Mouse (Mus musculus) liver, embryonic 11.5 days (tissue): ENCODE results near the gene Dlg2. TPM values are rescaled to one million over a fixed set of nuclear protein-coding genes. Genes with fewer than 3 reads are reported as not detected.

Experiments used
- ATAC-seq: fragments of 200-750 bp; cut with Nextera tagmentation; replicated peaks from 2 replicates; pipeline ENCODE4 v1.8.0; 2017; ENCODE audit warnings: moderate number of reproducible peaks, mild to moderate bottlenecking, moderate TSS enrichment, moderate library complexity; ENCODE audit not compliant: low FRiP score
- DNase-seq: peaks from one replicate; pipeline ENCODE4 v3.0.0-alpha.2; 2017; ENCODE audit warnings: low spot score
- H3K27ac ChIP-seq: fragments of 300-500 bp; sonication (generic); 2 replicates; pipeline ENCODE4 v1.5.1; 2014; ENCODE audit warnings: mild to moderate bottlenecking, low read depth, low read length, control low read depth
- H3K27me3 ChIP-seq: fragments of 300-500 bp; sonication (generic); replicated peaks from 2 replicates; pipeline ENCODE4 v1.6.1; 2014; ENCODE audit warnings: low read length, mixed read lengths; ENCODE audit not compliant: control insufficient read depth, insufficient read depth
- H3K36me3 ChIP-seq: fragments of 300-500 bp; sonication (generic); 2 replicates; pipeline ENCODE4 v1.6.1; 2014; ENCODE audit warnings: mild to moderate bottlenecking, low read length, moderate library complexity, mixed read lengths; ENCODE audit not compliant: control insufficient read depth, insufficient read depth
- H3K4me1 ChIP-seq: fragments of 300-500 bp; sonication (generic); replicated peaks from 2 replicates; pipeline ENCODE4 v1.6.1; 2014; ENCODE audit warnings: low read length, mixed read lengths; ENCODE audit not compliant: control insufficient read depth, insufficient read depth
- H3K4me2 ChIP-seq: fragments of 300-500 bp; sonication (generic); 2 replicates; pipeline ENCODE4 v1.6.1; 2014; ENCODE audit warnings: mild to moderate bottlenecking, control low read depth, moderate library complexity
- H3K4me3 ChIP-seq: fragments of 300-500 bp; sonication (generic); 2 replicates; pipeline ENCODE4 v1.5.1; 2014; ENCODE audit warnings: low read depth, low read length, control low read depth
- H3K9ac ChIP-seq: fragments of 300-500 bp; sonication (generic); 2 replicates; pipeline ENCODE4 v1.6.1; 2014; ENCODE audit warnings: low read depth, low read length, control low read depth
- H3K9me3 ChIP-seq: fragments of 300-500 bp; sonication (generic); 2 replicates; pipeline ENCODE4 v1.6.1; 2016; ENCODE audit warnings: low read length, inconsistent platforms, mixed read lengths; ENCODE audit not compliant: control insufficient read depth
- WGBS: fragments of 180-500 bp; shearing (Covaris S2); extraction: QIAGEN DNeasy Blood & Tissue Kit; methylation state at CpG from one replicate; pipeline ENCODE4 v1.1.7; 2014; 5-methylcytosine and 5-hydroxymethylcytosine counted together
- polyA plus RNA-seq: library from polyadenylated mRNA; unstranded; fragments of >200 nt; fragmentation: Nextera tagmentation; extraction: Ambion mirVana; gene quantifications from 2 replicates; pipeline ENCODE4 v1.2.1, GENCODE M21; 2014

The Dlg2 gene
- polyA plus RNA-seq, 1 experiment from 2014 or later, result 0.96 TPM

DNA sequence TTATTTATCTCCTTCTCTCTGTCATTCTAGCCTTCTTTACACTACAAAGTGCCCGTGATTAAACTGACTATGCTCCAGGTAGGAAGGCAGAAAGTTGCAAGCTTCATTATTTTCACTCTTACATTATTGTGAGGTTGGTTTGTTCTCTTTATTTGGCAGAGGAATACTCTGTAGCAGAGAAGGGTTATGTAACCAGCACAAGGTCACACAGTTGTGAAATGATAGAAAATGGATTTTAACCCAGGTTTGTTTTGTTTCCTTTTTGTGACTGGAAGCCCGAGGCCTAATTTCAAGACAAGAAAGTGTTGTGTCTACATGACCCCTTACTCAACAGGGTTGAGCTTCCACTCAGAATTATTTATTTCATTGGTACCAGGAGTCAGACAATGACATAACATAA is 609.6 kb downstream of the Dlg2 start:
- no peaks in the 10 kb centered on the region for H3K9me3 ChIP-seq
- no peaks in the 10 kb centered on the region for H3K36me3 ChIP-seq
- H3K4me1 ChIP-seq, result no peaks in the 10 kb centered on the region
- ATAC-seq, result no peak
- no peak overlapping the region for H3K27ac ChIP-seq
- no peak overlapping the region for H3K4me3 ChIP-seq
- H3K27me3 ChIP-seq, result peaks cover 5% of the 10 kb centered on the region
- WGBS, result 72% methylated on average over 2 of the region's 2 CpGs
- no peak overlapping the region for H3K4me2 ChIP-seq
- no peak overlapping the region for H3K9ac ChIP-seq
- no peak for DNase-seq

DNA sequence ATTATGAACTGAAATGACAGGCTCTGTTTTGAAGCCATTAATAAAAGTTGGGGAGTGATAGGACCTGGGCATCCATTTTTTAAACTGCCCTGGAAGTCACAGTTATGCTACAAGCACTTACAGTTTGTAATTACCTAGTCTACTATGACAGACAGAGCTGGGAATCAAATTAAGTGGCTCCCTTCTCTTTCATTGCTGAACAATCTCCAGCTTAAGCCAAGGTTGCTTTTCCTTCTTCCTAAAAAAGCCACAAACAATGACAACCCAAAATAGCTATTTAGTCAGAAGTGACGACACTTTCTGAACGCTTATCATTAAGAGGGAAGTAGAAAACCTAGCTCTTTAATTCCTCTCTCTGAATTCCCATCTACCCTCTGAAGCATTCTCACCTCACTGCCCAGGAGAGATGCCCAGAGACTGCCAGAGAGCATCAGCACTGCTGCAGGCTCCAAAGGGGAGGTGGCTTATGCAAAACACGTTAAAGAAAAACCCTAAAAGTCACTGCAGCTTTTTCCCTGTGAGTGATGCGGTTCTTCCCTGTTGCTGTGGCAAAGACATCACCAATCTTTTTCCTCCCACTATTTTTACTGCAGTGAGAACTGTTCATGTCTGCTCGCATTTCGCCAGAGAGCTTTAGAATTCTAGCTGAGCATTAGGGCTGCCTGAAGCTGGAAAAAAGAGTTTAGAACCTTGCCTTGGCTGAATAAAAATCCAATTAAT is 612.9 kb downstream of the Dlg2 start:
- no peak overlapping the region for H3K4me3 ChIP-seq
- no peaks in the 10 kb centered on the region for H3K36me3 ChIP-seq
- no peaks in the 10 kb centered on the region for H3K9me3 ChIP-seq
- no peak overlapping the region for H3K9ac ChIP-seq
- H3K4me2 ChIP-seq, result no peak overlapping the region
- H3K27ac ChIP-seq, result no peak overlapping the region
- DNase-seq (no peak), ATAC-seq (no peak)
- H3K27me3 ChIP-seq, result peaks cover 7% of the 10 kb centered on the region
- 33% methylated on average over 6 of the region's 6 CpGs for WGBS
- no peaks in the 10 kb centered on the region for H3K4me1 ChIP-seq

DNA sequence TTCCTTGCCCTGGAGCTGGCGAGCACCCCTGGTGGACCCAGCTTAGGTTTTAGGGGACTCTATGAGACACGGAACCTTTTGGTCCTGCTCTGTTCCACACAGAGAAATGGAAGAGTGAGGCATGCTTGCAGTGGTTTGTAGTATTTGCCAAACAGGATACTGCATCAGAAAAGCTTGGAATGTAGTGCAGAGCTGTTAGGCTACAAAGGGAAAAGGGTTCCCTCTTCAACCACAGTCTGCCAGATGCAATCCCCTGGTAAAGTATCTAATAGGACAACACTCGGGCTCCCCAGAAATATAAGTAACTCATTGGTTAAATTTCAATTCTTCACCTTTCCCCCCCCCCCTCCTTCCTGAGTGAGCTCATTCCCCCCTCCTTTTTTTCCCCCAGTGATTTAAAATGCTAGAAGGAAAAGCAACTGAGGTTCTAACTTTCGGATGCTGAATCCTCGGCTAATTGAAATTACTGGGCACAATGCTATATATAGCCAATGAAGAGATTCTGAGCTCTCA is 613.9 kb downstream of the Dlg2 start:
- H3K4me1 ChIP-seq, result no peaks in the 10 kb centered on the region
- no peak overlapping the region for H3K4me2 ChIP-seq
- no peaks in the 10 kb centered on the region for H3K36me3 ChIP-seq
- DNase-seq, result no peak
- no peaks in the 10 kb centered on the region for H3K9me3 ChIP-seq
- no peak overlapping the region for H3K27ac ChIP-seq
- H3K27me3 ChIP-seq, result peaks cover 7% of the 10 kb centered on the region
- H3K9ac ChIP-seq, result no peak overlapping the region
- ATAC-seq, result no peak
- no peak overlapping the region for H3K4me3 ChIP-seq
- WGBS, result 66% methylated on average over 5 of the region's 5 CpGs

DNA sequence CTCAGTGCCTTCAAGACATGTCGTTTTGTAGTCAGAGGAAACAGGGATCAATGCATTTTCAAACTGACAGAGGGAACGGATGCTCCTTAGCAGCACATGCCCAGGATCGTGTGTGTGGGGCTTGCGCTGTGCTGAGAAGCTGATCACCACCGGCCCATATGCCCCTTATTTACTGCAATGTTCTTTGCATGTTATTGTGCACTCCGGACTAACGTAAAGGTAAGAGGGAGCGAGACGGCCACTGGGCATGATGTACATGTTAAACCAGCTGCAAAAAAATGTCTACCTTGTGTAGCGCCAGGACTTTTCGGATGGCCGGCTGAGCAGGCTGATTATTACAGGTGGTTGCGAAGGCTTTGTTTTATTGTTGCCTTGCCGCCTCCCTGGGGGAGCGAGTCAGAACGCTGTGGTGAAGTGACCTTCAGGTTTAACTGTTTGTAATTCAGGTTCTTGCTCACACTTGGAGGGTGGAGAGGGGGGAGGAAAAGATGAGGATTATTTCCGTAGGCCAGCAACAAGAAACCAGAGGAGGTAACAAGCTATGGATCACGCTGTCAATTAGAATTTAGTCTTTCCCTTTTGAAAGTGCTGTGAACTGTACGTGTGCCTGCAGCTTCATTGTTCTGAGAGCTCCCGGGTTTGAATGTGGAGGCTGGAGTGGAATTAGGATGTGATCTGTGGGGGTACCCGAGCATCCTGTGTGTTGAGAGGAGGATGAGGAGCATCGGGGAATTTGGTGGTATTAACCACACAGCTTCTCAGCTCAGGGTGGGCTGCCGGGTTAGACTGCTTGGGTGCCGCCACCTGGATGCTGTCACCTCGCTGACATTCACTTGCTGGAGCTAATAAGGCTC is 614.6 kb downstream of the Dlg2 start:
- Histone ChIP-seq H3K27ac (no peak overlapping the region), H3K27me3 (peaks cover 7% of the 10 kb centered on the region), H3K4me1 (no peaks in the 10 kb centered on the region), H3K9ac (no peak overlapping the region), H3K4me3 (no peak overlapping the region), H3K4me2 (peak overlapping the region; percentile 18; the same call in 1 of the 2 replicates), H3K9me3 (no peaks in the 10 kb centered on the region), H3K36me3 (no peaks in the 10 kb centered on the region)
- DNase-seq (no peak), ATAC-seq (no peak)
- 24% methylated on average over 25 of the region's 25 CpGs for WGBS

DNA sequence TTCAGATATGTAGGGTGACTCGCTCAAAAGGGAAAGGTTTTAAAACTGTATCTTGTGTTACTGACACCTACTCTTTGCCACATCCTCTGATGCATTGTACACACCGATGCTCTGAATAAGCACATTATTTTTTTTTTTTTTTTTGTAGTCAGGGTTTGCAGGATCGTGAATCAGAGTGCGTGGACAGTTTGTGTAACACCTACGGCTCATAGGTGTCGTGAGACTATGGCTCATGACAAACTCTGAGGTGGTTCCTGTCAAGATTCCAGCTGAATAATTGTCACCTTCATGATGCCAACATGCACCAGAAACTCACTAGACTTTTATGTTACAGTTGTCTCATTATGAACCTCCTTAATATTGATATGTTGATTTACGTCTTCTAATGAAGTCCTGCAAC is 620.0 kb downstream of the Dlg2 start:
- H3K27me3 ChIP-seq, result no peaks in the 10 kb centered on the region
- H3K27ac ChIP-seq, result no peak overlapping the region
- no peak overlapping the region for H3K4me3 ChIP-seq
- no peaks in the 10 kb centered on the region for H3K36me3 ChIP-seq
- no peak overlapping the region for H3K4me2 ChIP-seq
- no peak for DNase-seq
- no peaks in the 10 kb centered on the region for H3K4me1 ChIP-seq
- H3K9ac ChIP-seq, result no peak overlapping the region
- WGBS, result 89% methylated on average over 7 of the region's 7 CpGs
- ATAC-seq, result no peak
- H3K9me3 ChIP-seq, result no peaks in the 10 kb centered on the region

DNA sequence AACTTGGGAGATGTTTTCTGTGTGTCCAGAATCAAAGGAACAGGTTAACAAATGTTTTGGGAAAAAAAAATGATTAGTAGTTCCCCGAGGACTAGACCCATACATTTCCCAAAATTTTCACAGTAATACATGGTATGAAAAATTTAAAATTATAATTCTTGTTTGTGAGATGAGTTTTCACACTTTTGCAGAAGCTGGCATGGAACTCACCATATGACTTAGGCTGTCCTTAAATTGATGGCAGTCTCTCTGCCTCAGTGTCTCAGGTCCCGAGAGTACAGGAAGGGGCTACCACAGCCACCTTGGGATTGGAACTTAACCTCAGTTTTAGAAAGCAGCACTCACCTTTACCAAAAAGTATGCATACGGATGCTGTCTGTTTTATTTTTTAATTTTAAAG is 622.0 kb downstream of the Dlg2 start:
- H3K4me2 ChIP-seq, result no peak overlapping the region
- ATAC-seq (no peak), DNase-seq (no peak)
- H3K27me3 ChIP-seq, result no peaks in the 10 kb centered on the region
- WGBS, result 83% methylated on average over 3 of the region's 3 CpGs
- H3K9me3 ChIP-seq, result no peaks in the 10 kb centered on the region
- no peak overlapping the region for H3K4me3 ChIP-seq
- H3K36me3 ChIP-seq, result no peaks in the 10 kb centered on the region
- no peak overlapping the region for H3K9ac ChIP-seq
- H3K4me1 ChIP-seq, result no peaks in the 10 kb centered on the region
- H3K27ac ChIP-seq, result no peak overlapping the region

DNA sequence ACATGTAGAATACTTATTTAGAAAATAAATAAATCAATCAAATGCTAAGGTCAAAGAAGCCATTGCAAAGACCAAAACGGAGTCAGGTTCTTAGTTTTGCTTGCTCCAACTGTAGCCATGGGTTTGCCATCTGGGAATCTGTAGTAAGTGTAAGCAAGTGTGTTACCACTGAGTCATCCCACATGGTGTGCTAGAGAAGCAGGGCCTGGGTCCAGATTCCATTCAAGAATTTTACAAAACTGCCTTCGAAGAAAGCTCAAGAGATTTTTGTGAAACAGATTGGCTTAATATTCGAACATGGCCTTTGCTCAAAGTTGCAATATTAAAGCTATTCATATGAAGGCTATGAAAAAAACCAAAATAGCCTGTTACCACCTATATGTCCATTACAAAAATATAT is 633.1 kb downstream of the Dlg2 start:
- Histone ChIP-seq H3K27ac (no peak overlapping the region), H3K4me1 (no peaks in the 10 kb centered on the region), H3K4me2 (no peak overlapping the region), H3K9me3 (no peaks in the 10 kb centered on the region), H3K4me3 (no peak overlapping the region), H3K36me3 (no peaks in the 10 kb centered on the region), H3K27me3 (no peaks in the 10 kb centered on the region), H3K9ac (no peak overlapping the region)
- ATAC-seq (no peak), DNase-seq (no peak)
- 59% methylated on average over 3 of the region's 3 CpGs for WGBS

DNA sequence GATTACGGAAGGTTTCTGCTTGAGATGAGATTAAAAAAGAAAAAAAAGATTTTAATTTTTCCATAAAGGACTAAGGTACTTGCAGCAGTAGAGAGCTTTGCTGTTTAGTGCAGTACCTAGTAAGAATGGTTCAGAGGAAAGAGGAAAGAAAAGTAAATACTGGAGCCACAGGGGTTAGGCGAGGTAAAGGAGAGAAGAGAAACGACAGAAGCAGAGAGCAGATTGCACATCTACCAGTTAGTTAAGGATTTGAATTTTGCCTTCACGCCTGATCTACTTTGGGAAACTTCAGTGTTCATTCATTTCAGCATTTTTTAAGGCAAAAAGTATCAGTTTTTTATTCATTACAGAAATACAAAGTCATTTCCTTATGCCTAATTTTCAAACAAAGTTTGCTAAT is 655.7 kb downstream of the Dlg2 start:
- Histone ChIP-seq H3K4me3 (no peak overlapping the region), H3K9me3 (no peaks in the 10 kb centered on the region), H3K4me1 (no peaks in the 10 kb centered on the region), H3K36me3 (no peaks in the 10 kb centered on the region), H3K4me2 (no peak overlapping the region), H3K27me3 (no peaks in the 10 kb centered on the region), H3K27ac (no peak overlapping the region), H3K9ac (no peak overlapping the region)
- ATAC-seq, result no peak
- WGBS, result 65% methylated on average over 4 of the region's 4 CpGs
- no peak for DNase-seq
